Mouse (Mus musculus) cerebellum, adult 9-10 months (tissue): ENCODE measurements around the gene Cntnap1.

ENCODE experiments used
- DNase-seq: peaks from one replicate; pipeline ENCODE4 v3.0.0; 2022

The Cntnap1 gene

DNA sequence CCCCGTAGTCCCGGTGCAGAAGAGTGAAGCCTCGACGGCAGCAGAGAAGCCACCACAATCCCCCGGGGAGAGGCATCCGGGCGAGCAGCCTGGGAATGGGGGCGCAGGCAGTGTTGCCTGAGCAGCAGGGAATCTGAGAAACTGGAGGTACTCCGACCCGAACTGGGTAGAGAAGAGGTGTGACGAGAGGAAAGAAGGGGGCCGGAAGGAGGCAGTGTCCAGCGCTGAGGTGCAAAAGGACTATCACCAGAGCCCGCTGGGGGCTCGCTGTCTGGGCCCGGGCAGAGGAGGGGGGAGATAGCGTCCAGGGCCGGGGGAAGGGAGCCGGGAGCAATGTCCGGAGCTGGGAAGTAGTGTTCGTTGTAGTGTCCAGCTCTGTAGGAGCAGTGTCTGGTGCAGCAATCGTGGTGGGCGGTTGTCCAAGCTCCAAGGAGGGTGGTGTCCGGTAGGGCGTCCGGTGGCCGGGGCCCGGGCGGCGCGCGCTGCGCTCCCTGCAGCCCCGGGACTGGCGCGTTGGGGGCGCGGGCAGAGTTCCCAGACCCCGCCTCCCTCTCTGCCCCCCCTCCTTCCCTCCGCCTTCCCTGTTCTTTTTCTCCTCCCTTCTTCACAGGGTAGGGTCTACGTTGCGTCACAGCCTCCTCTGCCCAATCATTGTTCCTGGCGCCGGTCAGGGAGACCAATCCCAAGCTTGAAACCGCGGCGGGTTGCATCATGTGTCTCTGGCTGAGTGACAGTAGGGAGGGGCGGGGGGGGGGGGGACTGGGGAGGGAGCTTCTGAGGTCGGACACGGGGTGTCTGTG is 688 bp downstream of the Cntnap1 start, which contains the start of gene Plekhh3:
TSS of gene Plekhh3 (minus strand) at position 541 of the 800 bp plus-strand sequence.
- DNase-seq, result peak; percentile 98

DNA sequence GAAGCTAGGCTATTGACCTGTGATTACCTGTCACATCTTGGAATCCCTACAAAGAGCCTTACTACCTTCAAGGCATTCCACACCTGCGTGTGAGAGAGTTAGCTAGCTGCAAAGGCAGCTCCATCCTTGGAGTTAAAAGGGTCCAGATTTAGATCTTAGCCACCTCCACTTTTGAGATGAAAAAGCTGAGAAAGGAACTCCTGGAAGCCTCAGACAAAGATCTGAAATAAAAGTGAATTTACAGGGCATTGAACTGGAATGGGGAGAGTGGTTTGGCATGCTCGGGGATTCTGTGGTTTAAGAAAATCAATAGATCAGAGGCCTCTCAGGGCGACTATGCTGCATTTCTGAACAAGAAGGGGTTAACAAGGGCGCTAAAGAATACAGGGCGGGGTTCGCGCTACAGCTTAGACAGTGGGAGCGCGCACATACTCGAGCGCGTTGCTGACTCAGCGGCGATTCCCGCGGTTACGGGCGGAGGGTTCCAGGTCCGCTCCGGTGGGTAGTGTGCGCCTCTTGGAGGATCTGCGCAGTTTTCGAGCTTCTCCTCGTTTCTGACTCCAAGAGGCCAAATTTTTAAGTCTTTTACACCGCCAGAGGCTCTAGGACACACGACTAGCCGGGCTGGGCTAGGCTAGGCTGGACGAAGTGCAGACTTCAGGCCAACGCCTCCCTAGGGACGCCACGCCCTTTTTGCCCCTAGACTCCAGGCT is 1.6 kb downstream of the Cntnap1 start:
- DNase-seq, result peak; percentile 85

DNA sequence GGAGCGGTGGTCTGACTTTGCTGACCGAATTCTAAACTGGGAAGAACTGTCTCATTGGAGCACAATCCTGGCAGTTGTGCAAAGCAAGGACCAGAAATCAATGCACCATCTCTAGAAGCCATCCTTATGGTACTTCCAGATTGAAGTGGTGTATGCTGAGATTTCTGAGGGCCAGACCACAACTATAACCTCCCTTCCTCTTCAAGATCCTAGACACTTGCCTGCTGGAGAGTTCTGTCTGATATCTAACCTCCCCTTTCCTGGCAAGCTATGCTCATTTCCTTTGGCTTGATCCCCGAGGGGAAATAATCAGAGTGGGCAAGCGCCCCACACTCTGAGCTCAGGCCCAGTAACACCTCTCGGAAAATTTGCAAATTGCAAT is 2.1 kb downstream of the Cntnap1 start:
- DNase-seq, result no peak

DNA sequence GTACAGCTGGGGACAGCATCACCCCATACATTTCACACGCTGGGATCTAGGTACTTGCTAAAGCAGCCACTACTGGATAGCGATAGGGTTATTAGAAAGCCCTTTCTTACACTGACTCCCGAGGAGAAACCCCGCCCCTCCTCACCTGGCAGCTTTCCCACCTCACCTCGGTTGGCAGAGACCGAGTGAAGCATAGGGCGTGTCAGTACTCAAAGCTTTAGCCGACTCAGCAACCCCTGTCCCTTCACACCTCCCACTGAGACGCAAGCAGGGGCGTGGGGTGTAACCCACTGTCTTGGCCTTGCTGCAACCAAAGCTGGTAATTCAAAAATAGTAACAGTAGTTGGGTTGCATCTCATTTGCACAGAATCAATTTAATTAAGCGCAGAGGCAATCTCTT is 2.8 kb downstream of the Cntnap1 start:
- peak; percentile 85 for DNase-seq

DNA sequence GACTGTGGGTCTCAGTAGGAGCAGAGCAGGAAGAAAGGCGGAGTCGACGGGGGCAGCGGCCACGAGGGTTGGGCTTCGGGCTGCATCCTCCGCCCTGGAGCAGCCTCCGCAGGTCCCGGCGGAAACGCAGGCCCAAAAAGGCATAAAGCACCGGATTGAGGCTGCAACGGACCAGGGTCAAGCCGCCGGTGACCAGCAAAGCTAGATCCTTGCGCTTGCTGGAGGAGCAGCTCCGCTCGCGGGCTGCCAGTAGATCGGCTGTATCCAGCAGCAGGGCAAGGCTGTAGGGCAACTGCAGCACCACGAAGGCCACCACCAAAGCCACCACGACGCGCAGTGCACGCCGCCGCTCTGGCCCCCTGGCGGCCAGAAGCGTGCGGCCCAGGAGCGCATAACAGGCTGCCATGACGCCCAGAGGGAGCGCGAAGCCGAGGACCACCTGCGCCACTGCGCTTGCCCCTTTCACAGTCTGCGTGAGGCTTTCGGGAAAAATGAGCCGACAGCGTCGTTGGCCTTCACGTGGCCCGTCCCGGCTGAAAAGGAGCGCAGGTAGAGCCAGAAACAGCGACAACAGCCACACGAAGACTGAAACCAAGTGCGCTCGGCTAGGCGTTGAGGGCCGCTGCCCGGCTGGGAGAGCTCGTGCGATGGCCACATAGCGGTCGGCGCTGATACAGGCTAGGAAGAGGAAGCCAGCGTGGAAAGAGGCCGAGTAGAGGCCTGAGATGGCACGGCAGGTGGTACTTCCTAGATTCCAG is 3.5 kb downstream of the Cntnap1 start:
- peak; percentile 78 for DNase-seq

DNA sequence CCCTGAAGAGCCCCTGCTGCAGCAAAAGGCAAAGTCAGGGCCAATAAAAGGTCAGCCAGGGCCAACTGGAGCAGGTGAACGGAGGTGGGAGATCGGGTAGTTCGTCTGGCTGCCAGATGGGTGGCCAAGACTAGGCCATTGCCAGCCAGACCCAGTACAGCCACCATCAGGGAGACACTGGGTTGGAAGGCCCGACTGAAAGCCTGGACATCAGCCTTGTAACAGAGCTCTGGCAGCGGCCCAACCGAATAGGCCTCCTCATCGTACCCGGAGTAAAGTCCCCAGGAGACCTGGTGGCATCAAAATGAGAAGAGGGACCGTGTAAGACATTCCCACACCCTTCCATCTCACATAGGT is 4.0 kb downstream of the Cntnap1 start:
- peak; percentile 84 for DNase-seq

DNA sequence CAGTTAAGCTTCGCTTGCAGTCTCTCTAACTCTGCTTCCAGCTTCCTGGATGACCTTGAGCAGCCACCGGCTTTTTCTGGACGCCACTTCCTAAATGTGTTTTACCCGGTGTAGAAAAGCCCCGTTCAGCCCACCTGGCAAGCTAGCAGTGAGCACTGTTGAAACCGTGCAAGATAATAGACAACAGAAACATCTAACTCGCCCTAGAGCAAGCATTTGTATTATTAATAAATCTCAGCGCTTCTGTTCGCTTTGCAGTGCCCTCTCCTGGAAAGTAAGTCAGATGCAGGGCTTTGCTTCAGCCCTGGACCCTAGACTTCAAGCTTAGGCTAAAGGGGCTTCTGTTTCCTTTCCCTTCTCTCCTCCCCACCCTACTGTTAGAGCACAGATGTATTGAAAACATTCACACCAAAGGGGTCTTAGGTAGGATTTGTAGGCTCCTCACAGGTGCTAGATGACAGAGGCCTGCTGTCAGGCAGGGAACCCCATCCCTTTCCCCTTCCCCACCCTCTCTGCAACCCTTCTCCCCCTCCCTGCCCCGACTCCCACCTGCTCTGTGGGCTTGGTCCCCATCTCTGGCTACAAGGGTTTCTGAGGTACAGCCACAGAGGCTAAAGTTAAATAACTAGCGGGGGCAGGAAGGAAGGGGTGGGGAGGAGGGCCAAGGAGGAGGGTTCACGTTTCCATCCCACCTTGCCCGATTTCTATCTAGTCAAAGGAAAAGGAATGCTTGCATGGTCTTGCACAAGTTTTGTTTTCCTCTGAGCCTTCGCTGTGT is 4.7 kb downstream of the Cntnap1 start, which contains the start of gene Ccr10:
TSS of gene Ccr10 (minus strand) at position 593 of the 778 bp plus-strand sequence.
- DNase-seq, result peak; percentile 79

DNA sequence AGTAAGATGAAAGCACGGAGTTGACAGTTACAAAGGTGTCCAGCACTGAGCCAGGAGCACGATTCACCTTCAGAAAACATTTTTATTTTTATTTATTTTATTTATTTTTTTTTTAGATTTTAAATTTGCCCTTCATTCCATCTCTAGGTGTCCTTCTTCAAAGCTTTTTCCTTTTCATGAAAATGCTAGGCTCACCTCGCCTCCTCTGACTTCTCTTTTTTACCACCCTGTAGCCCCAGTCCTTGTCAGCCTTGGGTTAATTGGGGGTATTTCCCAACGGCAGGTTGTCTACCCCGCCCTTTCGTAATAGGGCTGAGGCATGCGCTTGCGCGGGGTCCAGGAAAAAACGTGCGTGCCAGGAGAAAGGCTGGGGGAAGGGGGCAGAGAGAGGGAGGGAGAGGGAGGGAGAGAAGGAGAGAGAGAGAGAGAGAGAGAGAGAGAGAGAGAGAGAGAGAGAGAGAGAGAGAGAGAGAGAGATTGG is 5.4 kb downstream of the Cntnap1 start:
- peak; percentile 87 for DNase-seq

DNA sequence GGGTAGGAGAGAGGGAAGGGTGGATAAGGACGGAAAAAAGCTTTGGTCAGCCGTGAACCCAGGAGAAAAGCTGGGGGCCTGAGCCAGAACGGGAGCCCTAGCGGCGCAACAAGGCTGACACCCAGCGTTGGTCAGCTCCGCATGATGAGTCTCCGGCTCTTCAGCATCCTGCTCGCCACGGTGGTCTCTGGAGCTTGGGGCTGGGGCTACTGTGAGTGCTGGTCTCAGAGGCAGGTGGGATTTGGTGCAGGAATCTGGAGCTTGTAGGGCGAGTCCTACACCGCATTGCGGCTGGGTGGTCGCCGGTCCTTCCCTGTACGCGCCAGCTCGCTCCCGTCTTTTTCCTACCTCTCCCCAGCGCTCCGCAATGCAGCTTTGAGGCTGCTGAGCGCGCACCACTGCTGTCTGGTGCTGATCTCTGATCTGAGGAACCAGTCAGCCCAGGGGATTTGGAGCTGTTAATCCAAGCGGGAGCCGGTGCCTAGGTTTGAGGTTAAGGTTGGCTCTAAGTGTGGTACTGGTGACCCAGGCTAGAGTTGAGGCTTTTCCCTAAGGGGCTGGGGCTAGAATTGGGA is 5.9 kb downstream of the Cntnap1 start:
- peak; percentile 81 for DNase-seq

DNA sequence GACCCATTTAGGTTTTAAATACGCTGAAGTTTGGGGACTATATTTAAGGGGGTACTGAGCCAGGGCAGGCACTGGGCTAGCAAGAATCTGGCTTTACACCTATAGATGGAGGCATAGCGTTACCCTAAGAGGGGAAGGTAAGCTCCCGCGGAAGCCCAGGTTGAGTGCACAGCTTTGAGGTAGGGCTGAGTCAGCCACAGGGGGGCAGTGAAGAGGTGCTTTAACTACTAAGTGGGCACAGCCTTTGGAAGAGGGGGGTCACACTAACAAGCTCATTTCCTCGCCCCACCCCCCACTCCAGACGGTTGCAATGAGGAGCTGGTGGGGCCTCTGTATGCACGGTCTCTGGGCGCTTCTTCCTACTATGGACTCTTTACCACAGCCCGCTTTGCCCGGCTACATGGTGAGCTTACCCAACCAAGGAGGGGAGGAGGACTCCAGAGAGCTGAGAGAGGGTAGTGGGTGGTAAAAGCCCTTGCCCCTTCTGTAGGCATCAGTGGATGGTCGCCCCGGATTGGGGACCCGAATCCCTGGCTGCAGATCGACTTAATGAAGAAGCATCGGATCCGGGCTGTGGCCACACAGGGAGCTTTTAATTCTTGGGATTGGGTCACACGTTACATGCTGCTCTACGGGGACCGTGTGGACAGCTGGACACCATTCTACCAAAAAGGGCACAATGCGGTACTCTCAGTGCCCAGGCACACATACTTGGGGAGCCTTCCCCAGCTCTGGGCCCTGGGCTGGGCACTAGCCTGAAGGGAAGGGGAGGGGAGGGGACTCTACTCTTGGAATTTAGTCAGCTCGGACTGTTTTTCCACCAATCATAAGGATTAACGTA is 6.8 kb downstream of the Cntnap1 start:
- DNase-seq, result peak; percentile 96

DNA sequence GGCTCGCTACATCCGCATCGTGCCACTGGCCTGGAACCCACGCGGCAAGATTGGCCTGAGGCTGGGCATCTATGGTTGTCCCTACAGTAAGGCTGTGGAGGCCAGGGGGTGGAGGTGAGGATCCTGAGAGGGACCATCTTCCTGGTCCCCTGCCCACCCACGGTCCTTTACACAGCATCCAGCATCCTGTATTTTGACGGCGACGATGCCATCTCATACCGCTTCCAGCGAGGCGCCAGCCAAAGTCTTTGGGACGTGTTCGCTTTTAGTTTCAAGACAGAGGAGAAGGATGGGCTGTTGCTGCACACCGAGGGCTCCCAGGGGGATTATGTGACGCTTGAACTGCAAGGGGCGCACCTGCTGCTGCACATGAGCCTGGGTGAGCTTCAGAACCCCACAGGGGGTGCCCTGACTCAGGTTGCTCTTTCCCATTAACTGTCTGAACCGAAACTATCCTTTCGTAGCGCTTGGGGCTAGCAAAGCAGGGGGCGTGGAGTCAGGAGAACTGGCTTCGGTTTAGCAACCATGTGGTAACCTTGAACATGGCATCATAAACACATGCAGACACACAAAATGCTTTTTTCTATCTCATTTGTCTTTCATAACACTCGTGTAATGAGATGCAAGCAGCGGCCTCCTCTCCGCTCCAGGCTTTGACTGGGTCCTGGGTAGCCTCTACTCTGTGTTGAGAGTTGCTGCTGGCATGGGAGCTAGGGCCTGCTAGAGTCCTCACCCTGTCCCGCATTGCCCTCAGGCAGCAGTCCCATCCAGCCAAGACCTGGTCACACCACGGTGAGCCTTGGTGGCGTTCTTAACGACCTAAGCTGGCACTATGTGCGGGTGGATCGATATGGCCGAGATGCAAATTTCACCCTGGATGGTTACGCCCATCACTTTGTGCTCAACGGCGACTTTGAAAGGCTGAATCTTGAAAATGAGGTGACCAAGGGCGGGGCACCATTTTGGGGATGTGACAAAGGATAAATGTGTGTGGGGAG is 8.0 kb downstream of the Cntnap1 start:
- peak; percentile 72 for DNase-seq

DNA sequence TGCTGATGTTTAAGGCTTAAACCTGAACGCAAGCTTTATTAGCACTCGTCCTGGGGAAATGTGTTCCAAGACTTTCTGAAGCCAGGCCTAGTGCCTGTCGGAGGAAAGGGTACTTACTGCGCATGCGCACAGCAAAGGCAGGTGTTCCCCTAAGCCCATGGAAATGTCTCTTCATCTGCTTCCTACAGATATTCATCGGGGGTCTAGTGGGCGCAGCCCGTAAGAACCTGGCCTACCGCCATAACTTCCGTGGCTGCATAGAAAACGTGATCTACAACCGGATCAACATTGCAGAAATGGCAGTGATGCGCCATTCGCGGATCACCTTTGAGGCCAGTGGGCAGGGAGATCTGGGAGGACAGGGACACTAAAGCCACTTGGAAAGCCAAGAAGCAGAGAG is 9.0 kb downstream of the Cntnap1 start:
- peak; percentile 84 for DNase-seq

DNA sequence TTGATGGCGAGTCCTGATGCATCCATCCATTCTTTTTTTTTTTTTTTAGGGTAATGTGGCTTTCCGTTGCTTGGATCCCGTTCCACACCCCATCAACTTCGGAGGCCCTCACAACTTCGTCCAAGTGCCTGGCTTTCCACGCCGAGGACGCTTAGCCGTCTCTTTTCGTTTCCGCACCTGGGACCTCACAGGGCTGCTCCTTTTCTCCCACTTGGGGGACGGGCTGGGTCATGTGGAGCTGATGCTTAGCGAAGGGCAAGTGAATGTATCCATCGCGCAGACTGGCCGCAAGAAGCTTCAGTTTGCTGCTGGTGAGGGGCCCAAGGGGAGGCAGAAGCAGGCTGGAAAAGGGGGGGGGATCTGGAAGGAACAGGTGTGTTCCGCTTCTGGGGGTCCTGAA is 9.9 kb downstream of the Cntnap1 start:
- DNase-seq, result no peak

DNA sequence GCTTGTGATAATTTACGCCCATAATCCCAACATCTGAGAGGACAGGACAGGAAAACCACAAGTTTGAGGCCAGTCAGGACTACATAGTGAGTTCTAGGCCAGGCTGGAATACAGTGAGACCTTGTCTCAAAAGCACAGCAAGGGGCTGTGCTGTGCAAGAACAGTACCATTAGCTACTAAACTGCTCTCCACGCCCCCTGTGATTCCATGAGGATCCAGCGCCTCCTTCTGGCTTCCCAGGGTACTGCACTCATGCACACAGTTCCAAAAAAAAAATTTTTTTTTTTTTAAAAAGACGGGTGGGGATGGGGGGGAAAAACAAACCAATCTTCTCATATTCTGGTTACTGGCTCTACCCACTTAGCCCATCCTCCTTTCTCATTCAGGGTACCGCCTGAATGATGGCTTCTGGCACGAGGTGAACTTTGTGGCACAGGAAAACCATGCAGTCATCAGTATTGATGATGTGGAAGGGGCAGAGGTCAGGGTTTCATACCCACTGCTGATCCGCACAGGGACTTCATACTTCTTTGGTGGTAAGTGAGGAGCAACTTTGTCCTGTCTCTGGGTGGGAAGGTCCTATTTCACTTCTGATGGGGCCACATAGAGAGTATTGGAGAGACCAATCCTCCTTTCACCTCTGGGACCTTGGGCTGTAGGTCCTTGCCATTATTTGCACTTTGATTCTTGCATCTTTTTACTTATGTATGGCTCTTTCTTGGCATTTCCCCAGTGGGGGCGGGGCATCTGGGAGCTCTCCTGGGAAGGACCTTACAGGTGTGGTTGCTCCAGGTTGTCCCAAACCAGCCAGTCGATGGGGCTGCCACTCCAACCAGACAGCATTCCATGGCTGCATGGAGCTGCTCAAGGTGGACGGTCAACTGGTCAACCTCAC is 10.8 kb downstream of the Cntnap1 start:
- peak; percentile 78 for DNase-seq

DNA sequence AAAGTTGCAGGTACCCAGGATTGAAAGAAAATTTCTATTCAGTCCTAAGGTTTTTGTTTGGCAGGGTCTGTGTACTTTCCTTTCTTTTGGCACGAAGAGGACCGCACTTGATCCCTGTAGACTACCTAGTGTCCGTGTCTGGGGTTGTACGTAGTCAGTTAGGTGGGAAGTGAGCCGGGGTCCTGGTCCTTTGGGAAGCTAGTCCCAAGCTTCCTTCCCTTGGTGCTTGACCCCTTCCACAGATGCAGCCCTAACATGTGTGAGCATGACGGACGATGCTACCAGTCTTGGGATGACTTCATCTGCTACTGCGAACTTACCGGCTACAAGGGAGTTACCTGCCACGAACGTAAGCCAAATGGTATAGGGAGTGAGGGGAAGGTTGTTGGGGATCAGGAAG is 11.6 kb downstream of the Cntnap1 start:
- DNase-seq, result no peak

DNA sequence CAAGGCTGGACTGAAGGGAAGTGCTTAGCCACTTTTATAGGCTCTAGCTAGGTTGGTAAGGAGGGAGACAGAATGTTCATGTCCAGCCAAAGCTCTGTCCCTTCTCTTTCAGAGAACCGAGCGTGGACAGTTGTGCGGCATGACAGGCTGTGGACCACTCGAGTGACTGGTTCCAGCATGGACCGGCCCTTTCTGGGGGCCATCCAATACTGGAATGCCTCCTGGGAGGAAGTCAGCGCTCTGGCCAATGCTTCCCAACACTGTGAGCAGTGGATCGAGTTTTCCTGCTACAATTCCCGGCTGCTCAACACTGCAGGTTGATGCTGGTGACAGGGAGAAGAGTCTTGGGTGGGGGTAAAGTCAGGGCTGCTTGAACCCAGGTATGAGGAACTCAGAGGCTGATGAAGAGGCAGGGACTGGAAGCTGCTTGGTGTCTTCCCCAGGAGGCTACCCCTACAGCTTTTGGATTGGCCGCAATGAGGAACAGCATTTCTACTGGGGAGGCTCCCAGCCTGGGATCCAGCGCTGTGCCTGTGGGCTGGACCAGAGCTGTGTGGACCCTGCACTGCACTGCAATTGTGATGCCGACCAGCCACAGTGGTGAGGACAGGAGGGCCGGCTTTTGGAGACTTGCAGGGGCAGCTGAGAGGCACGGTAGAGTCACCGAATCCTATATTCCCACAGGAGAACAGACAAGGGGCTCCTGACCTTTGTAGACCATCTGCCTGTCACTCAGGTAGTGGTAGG is 12.6 kb downstream of the Cntnap1 start:
- no peak for DNase-seq

DNA sequence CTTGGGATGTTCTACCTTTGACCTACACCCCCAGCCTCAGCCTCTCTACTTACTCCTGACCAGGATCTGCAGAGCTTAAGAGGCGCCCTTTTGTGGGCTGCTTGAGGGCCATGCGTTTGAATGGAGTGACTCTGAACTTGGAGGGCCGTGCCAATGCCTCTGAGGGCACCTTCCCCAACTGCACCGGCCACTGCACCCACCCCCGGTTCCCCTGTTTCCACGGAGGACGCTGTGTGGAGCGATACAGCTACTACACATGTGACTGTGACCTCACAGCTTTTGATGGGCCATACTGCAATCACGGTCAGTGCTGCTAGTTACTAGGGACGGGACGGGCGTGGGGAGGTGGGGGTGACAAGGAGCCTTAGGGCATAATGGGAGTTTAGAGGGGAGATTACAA is 14.7 kb downstream of the Cntnap1 start:
- no peak for DNase-seq

DNA sequence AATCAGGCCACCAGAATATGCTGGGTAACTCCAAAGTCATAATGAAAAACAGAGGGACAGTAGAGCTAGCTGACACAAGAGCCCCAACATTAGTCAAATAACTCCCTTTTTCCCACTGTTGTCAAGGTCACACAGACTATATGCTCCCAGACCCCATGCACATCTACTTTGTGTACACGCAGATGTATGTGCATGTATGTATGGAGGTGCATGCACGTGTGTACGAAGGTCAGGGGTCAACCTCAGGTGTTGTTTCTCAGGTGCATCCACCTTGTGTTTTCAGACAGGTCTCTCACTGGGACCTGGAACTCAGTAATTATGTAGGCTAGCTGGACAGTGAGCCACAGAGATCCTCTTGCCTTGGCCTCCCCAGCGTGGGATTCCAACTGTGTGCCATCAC is 15.1 kb downstream of the Cntnap1 start:
- peak; percentile 53 for DNase-seq
